Mouse (Mus musculus): ENCODE results near the gene Kmt2c. TPM values are rescaled to one million over a fixed set of nuclear protein-coding genes. Genes with fewer than 3 reads are reported as not detected.
"Not testable (repeated sequence)": the region's sequence is repeated elsewhere in the genome, so short reads cannot be mapped to it uniquely, and the experiment has no call there.

The Kmt2c gene
- polyA plus RNA-seq, 1 experiment from 2014 or later, result 16.9 TPM

DNA sequence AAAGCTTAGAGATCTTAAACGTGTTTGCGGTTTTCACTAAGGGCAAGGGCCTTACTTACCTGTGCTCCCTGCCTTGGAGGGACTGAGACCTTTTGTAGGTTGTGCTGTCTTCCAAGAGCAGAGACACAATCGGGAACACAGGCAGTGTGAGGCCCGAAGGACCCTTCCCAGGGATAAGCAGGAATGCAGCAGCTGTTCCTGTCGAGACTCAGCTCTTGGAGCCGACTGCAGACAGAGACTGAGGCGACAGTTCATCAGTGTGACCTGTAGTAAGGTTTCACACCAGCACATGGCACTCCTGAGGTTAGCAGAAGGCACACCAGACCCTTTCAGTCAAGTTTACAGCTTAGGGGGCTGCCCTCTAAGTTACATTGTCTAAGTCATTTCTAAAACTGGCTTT lies 236.3 kb downstream of the Kmt2c start:
- Histone ChIP-seq H3K9me3 (no peaks in the 10 kb centered on the region), H3K9ac (replicated peaks) (no peak overlapping the region), H3K27ac (no peak overlapping the region), H3K36me3 (peaks cover 88% of the 10 kb centered on the region), H3K4me2 (no peak overlapping the region), H3K4me3 (replicated peaks) (no peak overlapping the region), H3K27me3 (no peaks in the 10 kb centered on the region), H3K4me1 (replicated peaks) (no peaks in the 10 kb centered on the region)
- WGBS, result 82% methylated on average over 7 of the region's 7 CpGs
- no peak for ATAC-seq (ENCODE audit: insufficient number of reproducible peaks, insufficient read depth, low FRiP score, low TSS enrichment, low read depth)

DNA sequence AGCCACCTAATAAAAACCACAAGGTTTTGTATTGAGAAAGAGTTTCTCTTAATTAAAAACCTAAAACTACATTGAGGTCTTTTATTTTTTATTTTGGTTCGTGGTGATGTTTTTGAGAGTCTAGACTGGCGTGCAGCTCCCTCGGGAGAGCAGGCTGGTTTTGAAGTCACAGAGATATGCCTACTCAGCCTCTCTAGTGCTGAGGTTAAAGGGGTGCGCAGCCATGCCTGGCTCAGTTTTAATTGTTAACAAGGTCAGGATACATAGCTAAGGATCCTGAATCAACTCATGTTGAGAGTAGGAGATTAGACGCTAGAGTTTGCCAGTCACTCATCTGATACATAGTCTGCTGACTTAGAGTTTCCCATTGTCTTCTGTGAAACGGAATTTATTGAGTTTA lies 237.1 kb downstream of the Kmt2c start:
- Histone ChIP-seq H3K9me3 (no peaks in the 10 kb centered on the region), H3K36me3 (peaks cover 88% of the 10 kb centered on the region), H3K4me1 (replicated peaks) (no peaks in the 10 kb centered on the region), H3K4me3 (replicated peaks) (no peak overlapping the region), H3K4me2 (no peak overlapping the region), H3K9ac (replicated peaks) (no peak overlapping the region), H3K27me3 (no peaks in the 10 kb centered on the region), H3K27ac (no peak overlapping the region)
- ATAC-seq (ENCODE audit: insufficient number of reproducible peaks, insufficient read depth, low FRiP score, low TSS enrichment, low read depth), result no peak
- 78% methylated on average over 6 of the region's 6 CpGs for WGBS

DNA sequence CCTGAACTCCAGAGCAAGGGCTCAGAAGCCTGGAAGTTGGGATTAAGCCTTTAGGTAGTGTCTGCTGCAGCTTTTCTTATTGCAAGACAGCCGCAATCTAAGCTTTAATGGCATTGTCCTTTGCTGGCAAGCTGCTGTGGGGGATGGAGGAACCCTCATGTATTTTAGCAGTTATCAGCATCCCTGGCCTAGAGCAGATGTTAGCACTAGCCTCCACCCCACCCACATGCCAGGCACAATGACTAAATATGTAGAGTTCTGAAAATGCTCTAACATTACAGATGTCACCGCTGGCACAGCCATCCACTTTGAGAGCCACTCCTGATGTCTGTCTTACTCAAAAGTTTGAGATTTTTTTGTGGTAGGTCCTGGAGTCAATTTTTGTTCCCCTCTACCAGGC lies 241.9 kb downstream of the Kmt2c start:
- Histone ChIP-seq H3K9me3 (no peaks in the 10 kb centered on the region), H3K27me3 (no peaks in the 10 kb centered on the region), H3K4me3 (replicated peaks) (no peak overlapping the region), H3K4me2 (no peak overlapping the region), H3K36me3 (peaks cover 84% of the 10 kb centered on the region), H3K4me1 (replicated peaks) (no peaks in the 10 kb centered on the region), H3K27ac (no peak overlapping the region), H3K9ac (replicated peaks) (no peak overlapping the region)
- WGBS, result 90% methylated on average over 2 of the region's 2 CpGs
- ATAC-seq (ENCODE audit: insufficient number of reproducible peaks, insufficient read depth, low FRiP score, low TSS enrichment, low read depth), result no peak

DNA sequence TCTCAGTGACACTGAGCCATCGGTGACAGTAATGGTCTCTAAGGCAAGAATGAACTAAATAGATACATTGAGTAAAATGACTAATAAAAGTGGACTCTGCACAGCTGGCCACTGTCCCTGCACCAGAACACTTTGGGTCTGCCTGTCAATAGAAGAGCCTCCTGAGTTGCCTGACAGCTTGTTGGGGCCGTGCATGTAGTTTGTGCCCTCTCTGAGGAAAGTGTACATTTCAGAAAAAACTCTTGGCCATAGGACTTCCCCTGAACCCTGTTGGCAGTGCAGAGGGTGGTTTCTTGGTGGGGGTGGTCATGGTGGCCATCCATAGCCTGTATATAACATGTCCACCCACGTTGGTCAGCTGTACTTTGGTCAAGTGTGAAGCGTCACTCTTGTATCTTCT lies 244.1 kb downstream of the Kmt2c start:
- Histone ChIP-seq H3K4me2 (no peak overlapping the region), H3K9ac (replicated peaks) (no peak overlapping the region), H3K27ac (no peak overlapping the region), H3K4me1 (replicated peaks) (no peaks in the 10 kb centered on the region), H3K9me3 (no peaks in the 10 kb centered on the region), H3K27me3 (no peaks in the 10 kb centered on the region), H3K36me3 (peaks cover 91% of the 10 kb centered on the region), H3K4me3 (replicated peaks) (no peak overlapping the region)
- no peak for ATAC-seq (ENCODE audit: insufficient number of reproducible peaks, insufficient read depth, low FRiP score, low TSS enrichment, low read depth)
- WGBS, result 91% methylated on average over 4 of the region's 4 CpGs

DNA sequence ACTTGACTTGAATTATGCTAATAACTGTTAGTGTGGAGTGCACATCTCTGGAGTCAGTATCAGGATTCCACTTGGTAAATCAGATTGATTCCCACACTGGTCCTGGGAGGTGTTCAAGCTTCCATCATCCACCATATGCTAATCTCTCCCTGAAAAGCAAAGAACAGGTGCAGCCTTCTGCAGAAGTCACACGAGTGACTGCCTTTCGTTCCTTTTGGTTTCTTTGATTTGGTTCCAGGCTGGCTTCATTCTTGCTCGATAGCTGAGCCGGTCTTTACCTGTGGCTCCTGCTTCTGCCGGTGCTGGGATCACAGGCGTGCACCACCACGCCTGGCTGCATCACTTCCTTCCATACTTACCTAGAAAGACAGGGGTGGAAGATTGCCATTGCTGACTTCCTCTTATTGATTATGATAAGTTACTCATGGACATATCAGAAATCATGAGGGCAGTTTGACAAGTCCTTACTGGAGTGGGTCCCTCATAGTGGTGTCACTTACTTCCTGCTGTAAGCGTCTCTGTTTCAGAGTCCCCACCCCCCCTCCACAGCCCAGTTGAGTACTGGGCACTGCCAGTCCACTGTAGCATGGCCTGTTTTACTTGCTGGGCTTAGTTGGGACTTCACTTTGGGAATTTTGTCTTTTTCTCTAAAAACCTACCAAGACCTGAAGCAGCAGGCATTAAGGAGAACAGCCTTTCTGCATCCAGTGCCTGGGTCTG lies 245.6 kb downstream of the Kmt2c start:
- Histone ChIP-seq H3K9me3 (no peaks in the 10 kb centered on the region), H3K4me3 (replicated peaks) (no peak overlapping the region), H3K9ac (replicated peaks) (no peak overlapping the region), H3K4me2 (no peak overlapping the region), H3K27ac (no peak overlapping the region), H3K4me1 (replicated peaks) (no peaks in the 10 kb centered on the region), H3K27me3 (no peaks in the 10 kb centered on the region), H3K36me3 (peaks cover 86% of the 10 kb centered on the region)
- WGBS, result 90% methylated on average over 8 of the region's 8 CpGs
- ATAC-seq (ENCODE audit: insufficient number of reproducible peaks, insufficient read depth, low FRiP score, low TSS enrichment, low read depth), result no peak

DNA sequence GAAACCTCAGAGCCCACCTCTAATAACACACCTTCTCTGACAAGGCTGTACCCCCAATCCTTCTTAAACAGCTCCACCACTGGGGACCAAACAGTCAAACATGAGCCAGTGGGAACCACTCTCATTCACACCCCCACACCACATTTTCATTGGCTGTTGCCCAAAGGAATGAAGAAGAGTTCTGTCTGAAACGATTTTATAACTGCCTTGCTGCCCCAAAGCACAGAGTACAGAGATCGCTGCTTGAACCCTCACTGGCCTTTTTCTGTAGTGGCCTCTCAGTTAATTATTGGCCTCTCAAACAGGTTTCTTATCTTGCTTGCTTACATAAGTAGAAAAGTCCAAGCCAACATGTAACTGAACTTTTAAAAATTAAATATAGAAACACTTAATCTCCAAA lies 246.2 kb downstream of the Kmt2c start:
- Histone ChIP-seq H3K27ac (no peak overlapping the region), H3K9ac (replicated peaks) (no peak overlapping the region), H3K4me3 (replicated peaks) (no peak overlapping the region), H3K9me3 (no peaks in the 10 kb centered on the region), H3K4me1 (replicated peaks) (no peaks in the 10 kb centered on the region), H3K36me3 (peaks cover 81% of the 10 kb centered on the region), H3K27me3 (no peaks in the 10 kb centered on the region), H3K4me2 (no peak overlapping the region)
- WGBS, result 82% methylated on average over 2 of the region's 2 CpGs
- ATAC-seq (ENCODE audit: insufficient number of reproducible peaks, insufficient read depth, low FRiP score, low TSS enrichment, low read depth), result no peak

DNA sequence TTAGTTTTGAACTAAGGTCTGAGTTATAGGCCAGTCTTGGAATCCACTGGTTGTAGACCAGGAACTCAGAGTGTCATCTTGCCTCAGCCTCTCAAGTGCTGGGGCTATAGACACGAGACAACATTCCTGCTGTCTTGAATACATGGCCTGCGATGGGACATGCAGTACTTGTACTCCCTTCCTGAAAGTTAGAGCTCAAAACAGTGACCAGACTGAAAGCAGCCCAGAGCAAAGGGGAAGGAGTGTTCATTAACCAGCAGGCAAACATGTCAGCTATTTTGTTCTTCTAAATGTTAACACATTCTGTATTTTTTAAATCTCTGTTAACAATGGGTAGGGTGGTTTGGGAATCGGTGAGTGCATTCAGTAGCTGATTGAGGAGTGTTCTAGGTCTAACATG lies 251.5 kb downstream of the Kmt2c start:
- Histone ChIP-seq H3K4me3 (replicated peaks) (no peak overlapping the region), H3K9ac (replicated peaks) (no peak overlapping the region), H3K4me2 (no peak overlapping the region), H3K27ac (no peak overlapping the region), H3K4me1 (replicated peaks) (no peaks in the 10 kb centered on the region), H3K27me3 (no peaks in the 10 kb centered on the region), H3K36me3 (peaks cover 40% of the 10 kb centered on the region), H3K9me3 (no peaks in the 10 kb centered on the region)
- no peak for ATAC-seq (ENCODE audit: insufficient number of reproducible peaks, insufficient read depth, low FRiP score, low TSS enrichment, low read depth)
- 84% methylated on average over 3 of the region's 3 CpGs for WGBS

DNA sequence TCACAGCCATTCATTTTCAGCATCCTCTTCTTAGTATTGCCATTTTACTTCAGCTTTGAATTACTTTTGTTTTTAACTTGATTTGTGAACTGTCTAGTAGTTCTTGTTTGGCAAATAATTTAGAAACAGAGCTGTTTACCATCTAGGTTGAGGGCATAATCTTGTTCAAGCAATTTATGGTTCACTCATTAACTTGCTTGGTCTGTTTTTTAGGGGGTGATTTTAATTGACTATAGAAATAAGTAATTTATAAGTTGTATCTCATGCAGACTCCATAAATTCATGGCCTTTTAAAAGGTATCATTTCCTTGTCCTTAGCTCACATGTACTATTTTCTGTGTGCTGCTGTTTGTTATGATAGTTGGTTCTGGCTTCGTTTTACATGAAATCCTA lies 252.1 kb downstream of the Kmt2c start:
- no peak for ATAC-seq (ENCODE audit: insufficient number of reproducible peaks, insufficient read depth, low FRiP score, low TSS enrichment, low read depth)
- Histone ChIP-seq H3K4me2 (no peak overlapping the region), H3K4me3 (replicated peaks) (no peak overlapping the region), H3K27me3 (no peaks in the 10 kb centered on the region), H3K27ac (no peak overlapping the region), H3K4me1 (replicated peaks) (no peaks in the 10 kb centered on the region), H3K9me3 (no peaks in the 10 kb centered on the region), H3K9ac (replicated peaks) (no peak overlapping the region), H3K36me3 (peaks cover 35% of the 10 kb centered on the region)
- 72% methylated on average over 1 of the region's 1 CpGs for WGBS

DNA sequence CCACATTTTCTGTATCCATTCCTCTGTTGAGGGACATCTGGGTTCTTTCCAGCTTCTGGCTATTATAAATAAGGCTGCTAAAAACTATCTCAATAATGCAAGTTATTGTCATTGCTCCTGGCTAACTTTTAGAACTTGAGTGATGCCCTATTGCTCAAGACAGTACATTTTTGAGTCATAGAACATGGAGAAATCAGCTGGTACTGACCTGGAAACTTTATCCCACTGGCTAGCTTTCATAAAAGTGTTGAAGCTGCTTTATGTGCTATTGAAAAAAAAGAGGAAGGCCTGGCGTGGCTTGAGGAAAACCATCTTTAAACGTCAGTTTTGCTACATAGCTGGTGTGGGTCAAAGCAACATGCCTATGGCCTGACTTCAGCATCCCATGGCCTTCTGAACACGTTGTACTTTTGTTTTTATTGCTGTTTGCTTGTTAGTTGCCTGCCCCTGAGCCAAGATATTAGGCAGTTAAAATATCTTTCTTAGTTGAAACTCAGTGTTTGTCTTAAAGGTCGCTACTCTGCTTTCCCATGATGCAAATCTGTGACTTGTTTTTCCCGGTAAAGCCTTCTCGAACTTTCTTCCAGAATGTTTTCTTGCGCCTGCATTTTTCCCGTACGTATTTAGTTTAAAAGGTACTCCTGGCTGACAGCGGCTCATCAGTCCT lies 252.6 kb downstream of the Kmt2c start:
- Histone ChIP-seq H3K4me3 (replicated peaks) (no peak overlapping the region), H3K9ac (replicated peaks) (no peak overlapping the region), H3K27me3 (no peaks in the 10 kb centered on the region), H3K4me1 (replicated peaks) (no peaks in the 10 kb centered on the region), H3K9me3 (no peaks in the 10 kb centered on the region), H3K36me3 (peaks cover 32% of the 10 kb centered on the region), H3K4me2 (no peak overlapping the region), H3K27ac (no peak overlapping the region)
- 81% methylated on average over 10 of the region's 10 CpGs for WGBS
- ATAC-seq (ENCODE audit: insufficient number of reproducible peaks, insufficient read depth, low FRiP score, low TSS enrichment, low read depth), result no peak

DNA sequence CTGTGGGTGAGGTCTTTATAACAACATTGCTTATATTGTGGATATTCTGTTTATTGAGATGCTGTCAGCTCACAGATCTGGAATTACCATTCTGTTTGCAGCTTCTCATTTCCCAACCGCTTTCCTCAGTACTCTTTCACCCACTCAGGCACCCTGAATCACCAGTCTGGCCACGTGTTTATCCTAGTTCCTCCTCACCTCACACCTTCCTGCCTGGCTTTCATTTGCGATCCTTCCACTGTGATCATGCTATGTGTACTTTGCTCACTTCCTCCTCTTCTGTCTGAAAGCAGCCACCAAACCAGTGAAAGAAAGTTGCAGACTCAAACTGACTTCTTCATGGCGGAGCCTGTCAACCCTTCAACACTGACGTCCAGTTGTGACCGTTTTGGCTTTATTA lies 255.5 kb downstream of the Kmt2c start:
- Histone ChIP-seq H3K9ac (replicated peaks) (no peak overlapping the region), H3K4me2 (no peak overlapping the region), H3K9me3 (no peaks in the 10 kb centered on the region), H3K27me3 (no peaks in the 10 kb centered on the region), H3K4me3 (replicated peaks) (no peak overlapping the region), H3K36me3 (peaks cover 15% of the 10 kb centered on the region), H3K27ac (no peak overlapping the region), H3K4me1 (replicated peaks) (no peaks in the 10 kb centered on the region)
- no peak for ATAC-seq (ENCODE audit: insufficient number of reproducible peaks, insufficient read depth, low FRiP score, low TSS enrichment, low read depth)
- 90% methylated on average over 6 of the region's 6 CpGs for WGBS

DNA sequence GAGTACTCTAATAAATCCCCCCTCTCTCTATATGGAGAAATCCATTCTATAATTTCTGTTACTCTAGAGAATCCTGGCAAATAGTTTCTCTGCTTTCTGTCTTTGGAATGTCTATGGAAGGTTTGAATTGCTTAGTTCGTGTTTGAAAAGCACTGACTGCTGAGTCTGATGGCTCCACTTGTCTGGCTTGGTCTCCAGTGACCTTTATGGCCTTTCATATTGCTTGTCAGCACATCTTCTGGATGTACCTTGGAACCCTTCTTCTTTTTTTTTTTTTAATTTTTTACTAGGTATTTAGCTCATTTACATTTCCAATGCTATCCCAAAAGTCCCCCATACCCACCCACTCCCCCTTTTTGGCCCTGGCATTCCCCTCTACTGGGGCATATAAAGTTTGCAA lies 274.2 kb downstream of the Kmt2c start:
- WGBS, result 100% methylated on average over 1 of the region's 1 CpGs
- ATAC-seq (ENCODE audit: insufficient number of reproducible peaks, insufficient read depth, low FRiP score, low TSS enrichment, low read depth); H3K4me2 ChIP-seq; H3K9me3 ChIP-seq; H3K27me3 ChIP-seq; H3K9ac ChIP-seq (replicated peaks); H3K4me3 ChIP-seq (replicated peaks); H3K27ac ChIP-seq: not testable (repeated sequence)
- H3K4me1 ChIP-seq (replicated peaks), result peaks cover 11% of the 10 kb centered on the region; the same call in 1 of the 2 replicates
- peaks cover 11% of the 10 kb centered on the region for H3K36me3 ChIP-seq

Data from limb, embryonic 12.5 days (tissue).